8 mouse cellular contexts compared by ENCODE assay signal in the genomic region with DNA sequence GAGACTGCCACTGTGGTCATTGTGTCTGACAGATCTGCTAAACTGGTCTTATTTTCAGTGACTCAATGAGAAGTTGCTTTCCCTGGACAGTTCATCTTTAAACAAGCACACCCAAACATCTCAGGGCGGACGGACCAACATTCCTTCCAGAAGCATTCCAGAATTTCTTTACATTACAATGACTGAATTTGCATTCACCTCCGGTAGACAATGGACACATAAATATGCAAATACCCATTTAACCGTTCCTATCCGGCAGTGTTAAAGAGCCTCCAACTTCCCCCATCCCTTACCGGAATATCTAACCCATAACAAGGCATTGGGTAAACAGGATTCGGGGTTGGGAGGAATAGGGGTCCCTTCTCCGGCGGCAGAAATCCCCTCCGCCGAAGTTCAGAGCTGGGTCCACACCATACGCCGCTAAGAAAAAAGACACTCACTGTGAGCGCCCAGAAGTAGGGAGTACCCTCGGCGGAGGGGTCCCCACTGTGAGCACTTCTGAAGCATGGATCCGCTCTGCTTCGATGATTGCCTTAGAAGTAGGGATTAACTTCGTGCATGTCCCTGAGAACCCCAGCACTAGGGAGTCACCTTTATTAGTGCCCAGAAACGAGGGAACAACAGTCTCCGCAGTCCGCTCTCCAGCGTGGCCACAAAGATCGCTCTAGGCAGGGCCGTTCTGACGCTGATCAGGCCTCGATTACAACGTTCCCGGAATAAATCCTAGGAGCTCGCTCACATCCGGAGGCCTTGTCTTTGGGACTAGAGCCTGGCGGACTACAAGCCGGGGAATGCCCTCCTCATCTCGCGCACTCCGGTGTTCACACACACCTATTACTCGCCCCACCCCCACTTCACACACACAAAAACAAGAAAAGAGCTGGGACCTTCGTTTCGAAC. TPM values are rescaled to one million over a fixed set of nuclear protein-coding genes. Genes with fewer than 3 reads are reported as not detected.
DNase-seq lines count a peak whose midpoint lies in the region; ATAC-seq and TF ChIP-seq lines count a peak whose summit lies in the region.

No protein-coding gene starts in this region.

- peak overlapping the region; percentile 61 to 100 for H3K4me3 ChIP-seq in heart, embryonic 14.5 days (ENCODE audit: control insufficient read depth in 1 of 2, insufficient read depth in 1 of 2, low read depth in 1 of 2, low read length in 2 of 2)
- H3K4me3 ChIP-seq in ES-E14 (ENCODE audit: insufficient read depth in 1 of 2, low read depth in 1 of 2, low read length in 2 of 2, poor library complexity in 1 of 2, severe bottlenecking in 1 of 2) = peak overlapping the region; percentile 88 to 99
- peak overlapping the region; percentile 98 for H3K4me3 ChIP-seq in forebrain, embryonic 16.5 days (replicated peaks; ENCODE audit: low read length)

- no peak for DNase-seq in heart, postnatal 4 days
- peak; percentile 78 for DNase-seq in ES-E14 (ENCODE audit: low read depth, low spot score)
- no peak for DNase-seq in embryo, embryonic 11 days
- no peak for DNase-seq in spleen, adult 12 weeks (ENCODE audit: low spot score)
- no peak for DNase-seq in right cerebral cortex, adult 2 months (ENCODE audit: low spot score in 2 of 2)

- H3K36me3 ChIP-seq in heart, embryonic 14.5 days (ENCODE audit: control insufficient read depth, insufficient read depth, low read length) = peaks cover 21% of the 10 kb centered on the region
- peaks cover 30% of the 10 kb centered on the region for H3K36me3 ChIP-seq in ES-E14 (ENCODE audit: control insufficient read depth, insufficient read depth, low read length, poor library complexity, severe bottlenecking)
- H3K36me3 ChIP-seq in forebrain, embryonic 16.5 days (ENCODE audit: control insufficient read depth, insufficient read depth) = peaks cover 5% of the 10 kb centered on the region

- peak overlapping the region; percentile 71 to 78 for H3K27ac ChIP-seq in heart, embryonic 14.5 days (replicated peaks in 1 of 2; ENCODE audit: control insufficient read depth in 1 of 2, insufficient read depth in 1 of 2, low read depth in 2 of 2, low read length in 2 of 2)
- peak overlapping the region; percentile 100 for H3K27ac ChIP-seq in ES-E14 (ENCODE audit: insufficient read depth, low read depth, low read length, poor library complexity, severe bottlenecking)
- H3K27ac ChIP-seq in forebrain, embryonic 16.5 days (ENCODE audit: low read length) = peak overlapping the region; percentile 77

- no peaks in the 10 kb centered on the region for H3K9me3 ChIP-seq in heart, embryonic 14.5 days (ENCODE audit: control insufficient read depth, low read length)
- no peaks in the 10 kb centered on the region for H3K9me3 ChIP-seq in ES-E14 (ENCODE audit: control insufficient read depth, insufficient read depth, low read depth, low read length)
- no peaks in the 10 kb centered on the region for H3K9me3 ChIP-seq in forebrain, embryonic 16.5 days (ENCODE audit: control insufficient read depth, low read length)

- WGBS in heart, embryonic 14.5 days = under 1% methylated on average over 39 of the region's 39 CpGs
- 0% methylated on average over 39 of the region's 39 CpGs for WGBS in forebrain, embryonic 16.5 days

- H3K4me1 ChIP-seq in heart, embryonic 14.5 days (ENCODE audit: control insufficient read depth in 2 of 2, insufficient read depth in 2 of 2, low read length in 2 of 2) = peaks cover 7 to 30% of the 10 kb centered on the region in 2 experiments
- H3K4me1 ChIP-seq in ES-E14 (ENCODE audit: control insufficient read depth in 2 of 2, insufficient read depth in 2 of 2, low read length in 2 of 2, poor library complexity in 1 of 2) = peaks cover 7 to 14% of the 10 kb centered on the region in 2 experiments
- peaks cover 26% of the 10 kb centered on the region for H3K4me1 ChIP-seq in forebrain, embryonic 16.5 days (replicated peaks; ENCODE audit: control insufficient read depth, insufficient read depth, low read length)

- H3K9ac ChIP-seq in heart, embryonic 14.5 days (ENCODE audit: low read length) = peak overlapping the region; percentile 99
- peak overlapping the region; percentile 99 for H3K9ac ChIP-seq in ES-E14 (ENCODE audit: insufficient read depth, low read depth, low read length, poor library complexity, severe bottlenecking)
- peak overlapping the region; percentile 83 for H3K9ac ChIP-seq in forebrain, embryonic 16.5 days (replicated peaks; ENCODE audit: low read depth, low read length)

- in situ Hi-C loops in ES-E14 (cut with MboI; ENCODE audit: low sequenced_read_pairs in 2 of 2, unreplicated experiment in 2 of 2) = no loop called here

- peak overlapping the region; percentile 72 for H3K4me2 ChIP-seq in heart, embryonic 14.5 days (ENCODE audit: low read length)
- peak overlapping the region; percentile 97 for H3K4me2 ChIP-seq in forebrain, embryonic 16.5 days (ENCODE audit: low read length)

- no peaks in the 10 kb centered on the region for H3K27me3 ChIP-seq in heart, embryonic 14.5 days (ENCODE audit: control insufficient read depth, insufficient read depth, low read length)
- no peaks in the 10 kb centered on the region for H3K27me3 ChIP-seq in forebrain, embryonic 16.5 days (replicated peaks; ENCODE audit: control insufficient read depth, insufficient read depth, low read length)

- ATAC-seq in heart, embryonic 14.5 days (ENCODE audit: insufficient number of reproducible peaks, insufficient read depth, low FRiP score, low read depth) = peak; percentile 9; the same call in 1 of the 2 replicates
- peak; percentile 61 for ATAC-seq in forebrain, embryonic 16.5 days
- ATAC-seq in megakaryocyte, adult 5-6 weeks (ENCODE audit: poor library complexity, severe bottlenecking) = peak; percentile 12

TF ChIP-seq in ES-E14, 5 proteins besides CTCF, POLR2A, EP300 and RAD21:
- peak; percentile 77; the same call in 1 of the 2 replicates for TF ChIP-seq CHD2 (IDR thresholded peaks at IDR 0.05; ENCODE audit: low read depth, low read length)
- no peak for TF ChIP-seq ZC3H11A (IDR thresholded peaks at IDR 0.05; ENCODE audit: borderline replicate concordance, low read depth, low read length)

RNA-seq across cellular contexts. Expression of gene Dido1, which starts 0.5 kb away (rescaled TPM):
- polyA plus RNA-seq in heart, embryonic 14.5 days (2014; fragmentation: Nextera tagmentation; extraction: Ambion mirVana) = 16.4 and 18.9 TPM in 2 replicates
- total RNA-seq in heart, postnatal 4 days (2021) = 10 to 100 TPM; 40.5 to 44.0 TPM
- 84.7 and 90.6 TPM in 2 replicates for total RNA-seq in ES-E14 (2012; rRNA removed)
- polyA plus RNA-seq in forebrain, embryonic 16.5 days (2015; fragmentation: Nextera tagmentation; extraction: Ambion mirVana) = 29.4 and 30.3 TPM in 2 replicates
- total RNA-seq in megakaryocyte, adult 5-6 weeks (2015) = 30.0 and 32.1 TPM in 2 replicates
- 41.3 and 46.9 TPM in 2 replicates for total RNA-seq in megakaryocyte, adult 5-6 weeks (2017)

RNA-seq across cellular contexts. Expression of gene Gid8, which starts 0.6 kb away (rescaled TPM):
- polyA plus RNA-seq in heart, embryonic 14.5 days (2014; fragmentation: Nextera tagmentation; extraction: Ambion mirVana) = 49.0 and 50.5 TPM in 2 replicates
- 10 to 100 TPM; 68.5 to 69.9 TPM for total RNA-seq in heart, postnatal 4 days (2021)
- 57.8 and 64.7 TPM in 2 replicates for total RNA-seq in ES-E14 (2012; rRNA removed)
- 57.2 and 58.3 TPM in 2 replicates for polyA plus RNA-seq in forebrain, embryonic 16.5 days (2015; fragmentation: Nextera tagmentation; extraction: Ambion mirVana)
- total RNA-seq in megakaryocyte, adult 5-6 weeks (2015) = 72.6 and 76.0 TPM in 2 replicates
- 64.1 and 82.6 TPM in 2 replicates for total RNA-seq in megakaryocyte, adult 5-6 weeks (2017)

RNA-seq across cellular contexts. Expression of gene Slc17a9, which starts 15.8 kb away (rescaled TPM):
- 0.43 and 0.55 TPM in 2 replicates for polyA plus RNA-seq in heart, embryonic 14.5 days (2014; fragmentation: Nextera tagmentation; extraction: Ambion mirVana)
- total RNA-seq in heart, postnatal 4 days (2021) = under 1 TPM; 0.69 to 0.88 TPM
- 12.0 and 28.1 TPM in 2 replicates for total RNA-seq in ES-E14 (2012; rRNA removed)
- 0.22 and 0.48 TPM in 2 replicates for polyA plus RNA-seq in forebrain, embryonic 16.5 days (2015; fragmentation: Nextera tagmentation; extraction: Ambion mirVana)
- 7.9 and 9.9 TPM in 2 replicates for total RNA-seq in megakaryocyte, adult 5-6 weeks (2015)
- 5.2 and 7.1 TPM in 2 replicates for total RNA-seq in megakaryocyte, adult 5-6 weeks (2017)

Comparison
In these comparisons a context has a peak if more than half of its experiments do, and no peak if none do; other contexts are left out.
1. ATAC-seq: peak in every context shown above with its lines; median percentile 61 in forebrain, embryonic 16.5 days; 12 in megakaryocyte, adult 5-6 weeks; 9 in heart, embryonic 14.5 days.